Mouse (Mus musculus) cerebellum, postnatal 10 days (tissue): ENCODE data around the gene Mepe.

ENCODE experiments used
- DNase-seq, 2 experiments: peaks; one replicate each; pipeline ENCODE4 v3.0.0; 2021; ENCODE audit warnings: mixed read lengths in 2 of 2

Gene Mepe

GRCm38 (mm10) chr5:104325029-104325428, at the start of gene Mepe:
Gene Mepe (plus strand): TSS chr5:104325329.
- DNase-seq = no peak

- no peak for DNase-seq
These were observed 30.9 kb upstream of the Mepe start for GRCm38 (mm10) chr5:104294201-104294600.

- peak; percentile 6 to 7 for DNase-seq
These were observed 26.1 kb upstream of the Mepe start, which contains the start of gene Ibsp for GRCm38 (mm10) chr5:104298994-104299393. Gene Ibsp (plus strand): TSS chr5:104299171.

DNA sequence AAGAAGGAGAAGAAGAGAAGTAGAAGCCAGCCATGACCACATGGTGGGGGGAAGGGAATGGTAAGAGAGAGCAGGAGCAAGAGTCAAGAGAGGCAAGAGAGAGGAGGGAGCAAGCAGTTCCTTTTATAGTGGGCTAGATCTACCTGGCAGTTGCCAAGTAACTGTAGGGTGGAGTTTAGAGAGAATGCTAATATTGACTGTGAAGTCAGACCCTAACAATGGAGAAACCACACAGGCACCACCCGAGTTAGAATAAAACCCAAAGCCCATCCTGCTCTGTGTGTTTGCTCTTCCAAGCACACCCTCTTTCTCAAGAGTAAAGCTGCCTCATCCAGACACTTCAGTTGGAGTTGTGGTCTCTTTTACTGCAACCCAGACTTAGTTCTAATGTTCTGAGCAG, 11.1 kb upstream of the Mepe start:
- no peak for DNase-seq

DNA sequence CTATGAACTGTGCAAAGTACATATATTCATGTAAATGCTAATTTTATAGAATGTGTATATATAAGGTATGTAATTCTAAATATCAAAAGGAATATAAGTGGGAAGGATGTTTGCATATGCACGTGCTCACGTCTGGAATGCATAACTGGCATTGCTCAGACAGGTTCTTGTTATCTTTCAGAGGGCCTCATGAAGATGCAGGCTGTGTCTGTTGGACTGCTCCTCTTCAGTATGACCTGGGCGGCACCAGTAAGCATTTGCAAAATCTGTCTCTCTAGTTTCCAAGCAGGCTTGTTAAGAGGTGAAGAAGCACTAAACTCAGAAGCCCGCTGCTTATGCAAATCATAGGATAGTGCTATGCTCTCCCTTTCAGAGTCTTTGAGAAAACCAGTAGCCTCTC, 1.8 kb downstream of the Mepe start:
- DNase-seq = no peak

DNA sequence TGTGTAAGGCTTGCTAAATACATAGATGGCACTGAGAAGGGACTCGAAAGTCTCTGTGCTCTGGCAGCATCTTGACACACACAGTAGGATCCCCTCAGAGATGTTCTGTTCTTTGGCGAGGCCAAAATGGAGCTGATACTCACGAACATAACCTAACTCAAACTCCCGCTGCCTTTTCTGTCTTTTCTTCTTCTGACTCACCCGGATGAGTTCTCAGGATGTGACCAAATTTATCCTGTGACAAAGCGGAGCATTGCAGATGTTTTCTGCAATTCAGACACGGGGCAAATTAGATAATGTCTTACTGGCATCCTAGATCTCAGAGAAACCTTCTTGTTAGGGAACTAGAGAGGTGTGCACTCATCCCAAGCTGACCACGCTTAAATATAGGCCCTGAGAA, 2.3 kb downstream of the Mepe start:
- DNase-seq = no peak

DNA sequence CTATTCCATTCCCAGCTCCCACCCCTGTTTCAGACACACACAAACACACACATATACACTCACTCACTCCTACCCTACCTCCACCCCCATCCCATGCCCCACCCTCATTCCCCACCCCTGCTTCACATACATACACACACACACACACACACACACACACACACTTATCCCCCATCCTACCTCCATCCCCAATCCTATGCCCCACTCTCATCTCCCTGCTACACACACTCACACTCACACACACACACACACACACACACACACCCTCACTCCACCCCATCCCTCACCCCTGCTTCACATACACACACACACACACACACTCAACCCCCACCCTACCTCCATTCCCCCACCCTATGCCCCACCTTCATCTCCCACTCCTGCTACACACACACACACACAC, 2.7 kb downstream of the Mepe start:
- no peak for DNase-seq

- peak; percentile 15 to 24 for DNase-seq
These were observed 3.3 kb downstream of the Mepe start for GRCm38 (mm10) chr5:104328317-104328850.

- no peak for DNase-seq
These were observed 4.3 kb downstream of the Mepe start for GRCm38 (mm10) chr5:104329381-104329780.

GRCm38 (mm10) chr5:104330088-104330487, 5.0 kb downstream of the Mepe start:
- no peak for DNase-seq

DNA sequence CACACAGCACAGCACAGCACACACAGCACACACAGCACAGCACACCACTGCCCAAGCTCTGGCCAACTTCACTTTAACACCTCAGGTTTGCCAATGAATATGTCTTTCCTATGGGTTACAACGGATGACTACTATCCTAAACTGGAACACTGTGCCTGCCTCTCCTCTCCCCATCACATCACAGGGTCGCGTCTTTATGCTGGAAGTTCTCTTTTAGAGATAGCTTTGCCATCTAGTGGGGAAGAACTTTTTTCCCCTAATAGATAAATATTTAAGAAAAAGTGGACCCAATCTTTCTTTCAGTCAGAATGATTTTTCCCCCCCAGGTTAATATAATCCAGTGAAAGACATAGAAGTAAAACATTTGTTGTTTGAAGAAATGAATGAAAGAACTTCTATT, 7.2 kb downstream of the Mepe start:
- no peak for DNase-seq

DNA sequence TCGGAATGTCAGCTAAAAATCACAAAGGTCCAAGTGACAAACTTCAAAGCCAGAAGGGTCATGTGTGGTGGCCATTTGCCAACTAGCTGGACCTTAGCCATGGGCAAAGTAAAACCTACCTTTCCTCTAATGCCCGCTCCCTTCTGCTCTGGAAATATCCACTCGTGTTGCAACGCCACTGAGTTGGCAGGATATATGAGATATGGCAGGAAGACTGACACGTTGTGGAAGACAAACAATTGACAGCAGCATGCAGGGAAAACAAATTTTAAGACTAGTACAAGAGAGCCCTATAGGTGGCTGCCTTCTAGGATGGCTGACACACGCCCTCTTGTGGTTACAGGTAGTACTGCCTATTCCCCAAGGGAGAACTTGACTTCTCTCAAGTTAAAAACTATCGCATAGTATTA, 8.1 kb downstream of the Mepe start:
- DNase-seq = peak; percentile 74 to 78

DNA sequence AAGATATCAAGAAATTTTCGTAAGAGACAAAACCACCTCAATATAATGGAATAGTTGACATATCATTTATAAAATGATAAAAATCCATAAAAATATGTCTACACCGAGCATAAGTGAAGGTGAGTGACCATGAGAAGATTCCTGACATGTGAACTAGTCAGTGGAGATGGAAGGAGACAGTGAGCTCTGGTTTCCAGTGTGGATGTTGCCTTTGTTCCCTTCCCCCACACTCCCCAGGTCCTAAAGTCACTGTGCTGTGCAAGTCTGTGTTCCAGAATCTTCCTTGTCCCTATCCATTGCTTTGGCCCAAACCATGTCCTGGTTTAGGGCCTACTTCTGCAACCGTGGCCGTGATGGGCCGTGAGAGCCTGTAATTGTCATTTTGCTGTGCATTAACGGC, 8.5 kb downstream of the Mepe start:
- no peak for DNase-seq

DNA sequence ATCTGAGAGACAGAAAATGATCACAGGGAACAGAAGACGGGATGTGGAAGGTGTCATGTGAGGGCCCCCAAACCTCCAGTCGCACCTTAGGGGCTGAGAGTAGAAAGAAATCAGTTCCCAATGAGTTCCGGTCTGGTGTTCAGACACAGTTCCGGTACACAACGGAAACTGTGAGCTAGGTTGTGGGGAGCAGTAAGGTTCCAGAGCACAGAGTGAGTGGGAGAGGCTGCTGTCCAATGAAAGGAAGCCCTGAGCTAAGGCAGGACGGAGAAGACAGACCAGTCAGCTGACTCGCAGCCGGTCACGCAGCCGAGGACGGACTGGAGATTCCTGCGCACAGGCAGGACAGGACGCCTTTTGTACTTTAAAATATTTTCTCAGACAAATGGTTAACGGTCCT, 9.4 kb downstream of the Mepe start:
- DNase-seq = no peak

DNA sequence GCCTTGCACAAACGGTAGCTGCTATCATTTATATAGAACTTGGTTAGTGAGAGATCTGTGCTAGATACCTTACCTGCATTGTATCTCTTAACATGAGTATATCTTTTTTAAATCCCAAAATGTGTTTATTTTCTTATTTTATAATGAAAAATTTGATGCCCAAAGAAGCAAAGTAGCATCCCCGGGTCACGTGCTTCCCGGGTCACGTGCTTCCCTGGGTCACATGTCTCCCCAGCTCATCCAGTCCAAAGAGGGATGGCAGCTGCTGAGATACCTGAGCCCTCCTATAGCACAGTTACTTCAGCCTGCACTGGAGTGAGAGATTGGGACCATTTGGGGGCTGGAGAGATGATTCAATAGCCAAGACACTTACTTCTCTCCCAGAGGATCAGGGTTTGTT, 10.8 kb downstream of the Mepe start:
- no peak for DNase-seq

GRCm38 (mm10) chr5:104337491-104337890, 12.4 kb downstream of the Mepe start:
- DNase-seq = no peak

GRCm38 (mm10) chr5:104339009-104339408, 13.9 kb downstream of the Mepe start:
- DNase-seq = no peak

DNA sequence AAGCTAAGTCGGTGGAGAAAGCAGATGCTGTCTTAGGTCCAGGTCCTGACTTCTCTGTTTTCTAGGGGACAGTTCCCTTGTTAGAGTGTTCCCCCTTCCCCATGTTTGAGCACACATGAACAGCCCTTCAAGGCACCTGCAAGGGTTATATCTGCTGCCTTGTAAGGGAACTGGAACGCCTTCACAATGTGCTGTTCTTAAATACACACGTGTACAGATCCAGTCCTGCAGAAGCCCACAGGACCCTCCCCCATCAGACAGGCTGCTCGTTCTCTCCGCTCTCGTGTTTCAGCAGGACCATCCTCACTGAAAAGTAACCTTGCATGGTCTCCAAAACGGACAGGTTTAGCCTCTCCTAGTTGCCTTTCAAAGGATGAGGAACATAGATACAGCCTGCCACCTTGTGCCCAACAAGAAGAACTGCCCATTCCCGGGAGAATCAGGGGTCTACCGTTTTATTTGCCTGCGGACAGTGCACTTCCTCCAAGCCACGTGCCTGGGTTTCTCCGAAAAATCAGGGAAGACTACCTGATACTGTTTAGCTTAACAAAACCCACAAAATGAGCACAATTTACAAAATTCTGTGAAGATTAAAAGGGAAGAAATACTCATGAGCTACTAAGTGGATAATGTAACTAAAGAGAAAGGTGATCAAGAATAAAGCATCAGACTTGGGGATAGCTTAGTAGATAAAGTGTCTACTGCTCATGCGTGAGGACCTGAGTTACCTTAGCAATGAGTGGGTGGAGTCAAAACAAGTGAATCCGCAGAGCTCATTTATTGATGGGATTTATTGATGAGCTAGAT, 14.8 kb downstream of the Mepe start:
- peak; percentile 74 to 80 for DNase-seq

DNA sequence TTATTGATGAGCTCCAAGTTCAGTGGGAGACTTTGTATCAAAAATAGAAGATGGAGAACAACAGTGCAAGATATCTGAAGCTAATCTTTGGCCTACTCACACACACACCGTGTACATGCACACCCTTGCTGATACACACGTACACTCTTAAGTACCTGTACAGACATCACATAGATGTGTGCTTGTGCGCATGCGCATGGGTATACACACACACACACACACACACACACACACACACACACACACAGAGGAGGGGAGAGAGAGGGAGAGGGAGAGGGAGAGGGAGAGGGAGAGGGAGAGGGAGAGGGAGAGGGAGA, 15.3 kb downstream of the Mepe start:
- DNase-seq = no peak

- peak in 1 of 2 experiments; percentile 29 for DNase-seq
These were observed 17.8 kb downstream of the Mepe start for GRCm38 (mm10) chr5:104342881-104343280.

DNA sequence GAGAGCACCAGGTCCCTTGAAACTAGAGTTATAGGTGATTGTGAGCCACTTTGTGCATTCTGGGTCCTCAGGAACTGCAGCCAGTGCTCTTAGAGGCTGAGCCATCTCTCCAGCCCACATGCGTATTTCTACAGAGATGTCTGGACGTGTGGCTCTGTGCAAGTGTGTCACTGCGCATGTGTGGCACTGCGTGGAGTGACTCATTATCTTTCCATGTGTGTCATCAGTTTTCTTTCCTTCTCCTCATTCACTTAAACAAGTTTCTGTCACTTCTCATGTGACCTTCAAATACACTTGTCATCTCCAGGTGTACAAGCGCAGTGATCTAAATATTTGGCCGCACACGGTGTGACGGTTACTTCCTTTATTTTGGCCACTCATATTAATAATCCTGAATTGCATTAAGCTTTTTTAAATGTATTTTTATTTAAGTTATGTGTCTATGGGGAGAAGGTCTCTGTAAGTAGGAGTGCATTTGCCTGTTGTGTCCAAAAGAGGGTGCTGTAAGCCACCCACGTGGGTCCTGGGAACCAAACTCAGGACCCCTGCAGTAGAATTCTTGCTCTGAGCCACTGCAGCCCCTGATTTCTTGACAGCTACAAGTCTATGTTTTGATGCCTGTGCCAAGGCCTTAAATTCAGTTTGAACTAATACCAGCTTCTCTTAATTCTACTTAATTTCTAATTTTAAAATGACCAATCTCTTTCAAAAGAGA, 19.6 kb downstream of the Mepe start:
- peak in 1 of 2 experiments; percentile 15 for DNase-seq

DNA sequence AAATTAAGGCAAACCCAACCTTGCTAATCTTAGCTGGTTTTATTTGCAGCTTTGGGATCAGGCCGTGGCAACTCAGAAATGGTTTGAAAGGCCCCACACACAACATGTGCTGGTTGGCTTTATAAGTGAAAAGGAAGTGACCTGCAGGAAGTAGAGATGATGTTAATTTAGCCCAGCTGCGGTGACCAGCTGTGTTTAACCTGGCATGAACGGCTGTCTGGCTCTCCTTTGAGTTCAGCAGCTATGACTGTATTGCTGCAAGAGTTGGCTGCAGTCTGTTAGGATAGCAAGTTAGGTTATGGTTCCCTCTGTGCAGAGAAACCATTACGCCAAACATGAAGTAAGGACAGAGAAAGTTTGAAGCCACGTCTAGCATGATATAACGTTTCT, 20.1 kb downstream of the Mepe start:
- DNase-seq = no peak

DNA sequence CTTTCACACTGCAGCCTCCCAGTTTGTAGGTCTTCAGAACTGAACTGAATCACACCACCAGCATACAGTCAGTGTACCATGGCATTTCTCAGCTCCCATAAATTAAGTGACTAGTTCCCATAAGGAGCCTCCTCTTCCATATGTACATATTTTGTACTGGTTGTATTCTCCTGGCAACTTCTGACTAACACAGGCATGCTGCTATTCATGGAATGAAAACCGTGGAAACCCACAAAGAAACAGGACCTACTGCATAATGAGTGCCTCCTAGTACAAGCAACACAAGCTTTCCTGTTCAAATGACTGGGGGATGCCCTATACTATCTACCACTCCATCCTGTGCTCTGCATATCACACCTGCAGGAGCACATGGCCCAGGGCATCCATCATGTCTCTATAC, 25.9 kb downstream of the Mepe start:
- DNase-seq = no peak

DNA sequence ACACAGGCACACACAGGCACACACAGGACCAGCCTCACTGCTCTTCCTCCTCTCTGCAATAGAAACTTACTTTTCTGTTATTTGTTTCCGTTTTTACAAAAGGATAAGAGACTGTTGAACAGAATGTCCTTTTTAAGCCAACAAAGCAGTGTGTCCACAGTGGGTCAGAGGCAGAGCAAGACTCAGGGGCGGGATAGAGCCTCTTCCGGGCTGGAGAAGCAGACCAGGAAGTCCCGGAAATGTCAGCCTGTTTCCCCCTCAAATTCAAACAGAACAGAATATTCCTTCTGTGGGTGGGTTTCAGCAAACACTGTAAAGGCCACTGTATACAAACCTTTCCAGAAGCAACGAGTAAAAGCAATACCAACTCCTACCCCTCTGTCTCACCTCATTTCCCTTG, 26.7 kb downstream of the Mepe start:
- no peak for DNase-seq
